Mouse (Mus musculus) embryo, embryonic 11.5 days (tissue): ENCODE results near the gene Gm379.

Experiments
- DNase-seq: peaks from one replicate; pipeline ENCODE4 v3.0.0-alpha.2; 2012; ENCODE audit warnings: low read depth, low spot score

Gene Gm379

DNA sequence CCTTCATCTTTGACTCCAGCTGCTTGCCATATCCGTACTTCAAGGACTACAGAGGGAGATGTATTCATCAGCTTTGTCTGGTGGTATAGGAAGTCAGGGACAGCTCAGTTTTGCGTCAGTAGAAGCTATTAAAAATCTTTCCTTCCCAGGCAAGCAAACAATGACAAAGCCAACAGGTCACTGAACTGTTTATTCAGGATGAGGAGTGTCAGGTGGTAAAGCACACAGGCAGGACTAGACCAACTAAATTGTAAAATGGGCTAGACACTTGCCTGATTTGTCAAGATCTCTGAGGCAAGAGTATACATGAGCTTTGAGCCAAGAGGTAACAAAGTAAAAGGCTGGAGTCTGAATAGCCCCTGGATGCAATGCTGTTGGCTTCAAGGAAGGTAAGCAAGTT lies at the start of gene Gm379:
Gm379 (minus strand) TSS at position 7 of the 400 bp plus-strand sequence.
- DNase-seq: no peak

DNA sequence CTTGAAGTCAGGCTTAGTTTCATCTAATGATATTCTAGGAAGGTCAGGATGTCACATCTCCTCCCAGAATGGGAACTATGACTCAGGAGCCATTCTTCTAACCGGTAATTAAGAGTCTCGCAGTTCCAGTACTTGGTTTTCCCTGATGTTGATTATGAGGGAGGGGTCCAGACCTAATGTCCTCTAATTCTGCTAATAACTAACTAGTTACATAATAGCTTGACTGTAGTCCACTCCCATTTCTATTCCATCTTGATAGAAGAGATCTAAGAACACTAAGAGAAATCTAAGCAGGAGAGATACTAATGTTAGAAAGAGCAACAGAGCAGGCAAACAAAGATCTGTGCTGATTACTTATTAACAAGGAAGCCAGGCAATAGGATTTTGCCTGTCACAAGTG lies 39.6 kb upstream of the Gm379 start:
- DNase-seq: no peak

DNA sequence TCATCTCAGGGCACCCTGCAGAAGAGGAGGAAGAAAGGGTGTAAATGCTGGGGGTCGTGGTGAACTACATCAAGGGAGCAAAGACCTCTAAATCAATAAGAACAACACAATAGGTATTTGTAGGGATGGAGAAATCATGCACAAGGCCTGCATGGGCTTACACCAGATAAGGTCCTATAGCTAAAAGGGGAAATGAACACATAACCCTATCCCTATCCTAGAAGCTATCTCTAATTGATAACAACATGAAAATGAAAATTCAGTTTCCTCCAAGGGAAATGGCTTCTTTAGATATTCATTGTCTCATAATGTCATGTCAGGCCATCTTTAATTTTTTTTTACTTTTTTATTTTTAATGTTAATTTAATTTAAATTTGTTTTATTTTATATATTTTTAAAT lies 4.2 kb upstream of the Gm379 start:
- DNase-seq: no peak

DNA sequence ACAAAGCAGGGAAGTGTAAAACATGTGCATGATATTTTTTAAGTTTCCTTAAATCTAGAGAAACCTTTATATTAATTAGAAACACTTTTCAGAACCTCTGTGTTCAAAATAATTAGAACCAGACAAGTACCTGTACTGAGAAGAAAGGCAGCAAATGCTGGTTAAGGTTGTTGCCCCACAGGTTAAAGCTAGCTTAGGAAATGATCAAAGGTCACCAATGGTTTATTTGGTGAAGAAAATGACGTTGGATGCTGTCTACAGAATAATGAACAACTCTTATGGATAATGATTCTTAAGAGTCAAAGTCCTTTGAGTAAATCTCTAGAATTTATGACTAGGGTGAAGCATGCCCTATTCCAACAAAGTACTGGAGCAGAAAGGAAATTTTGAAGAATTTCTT lies 42.7 kb downstream of the Gm379 start:
- no peak for DNase-seq

DNA sequence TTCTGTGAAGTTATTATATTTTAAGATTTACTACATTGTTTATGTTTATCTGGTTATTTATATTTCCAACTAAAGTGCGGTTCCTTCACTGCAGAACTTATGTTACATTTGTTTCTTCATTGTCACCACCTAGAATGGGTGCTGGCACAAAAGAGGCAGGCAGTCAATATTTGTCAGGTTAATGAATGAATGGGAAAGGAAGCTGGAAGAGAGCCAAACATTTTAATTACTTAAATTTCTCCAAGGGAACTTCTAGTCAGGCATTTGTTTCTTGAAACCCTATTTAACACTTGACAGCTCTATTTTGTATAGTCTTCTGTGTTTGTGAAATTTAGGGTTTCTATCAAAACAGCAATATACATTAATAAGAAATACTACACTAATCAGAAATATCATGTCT lies 43.8 kb downstream of the Gm379 start:
- no peak for DNase-seq
